Mouse (Mus musculus): ENCODE data around the gene Smg1. TPM values are rescaled to one million over a fixed set of nuclear protein-coding genes. Genes with fewer than 3 reads are reported as not detected.
A peak's percentile ranks its signal among the peaks of the same experiment; 100 is the strongest.

Gene Smg1
- polyA plus RNA-seq, 1 experiment from 2014 or later = 27.7 TPM

GRCm38 (mm10) chr7:118262409-118262808 is 18.9 kb upstream of the Smg1 start:
- 51% methylated on average over 5 of the region's 5 CpGs for WGBS
- no peak for ATAC-seq (ENCODE audit: insufficient number of reproducible peaks, insufficient read depth, low FRiP score, low TSS enrichment, low read depth)
- no peak overlapping the region for H3K4me2 ChIP-seq

DNA sequence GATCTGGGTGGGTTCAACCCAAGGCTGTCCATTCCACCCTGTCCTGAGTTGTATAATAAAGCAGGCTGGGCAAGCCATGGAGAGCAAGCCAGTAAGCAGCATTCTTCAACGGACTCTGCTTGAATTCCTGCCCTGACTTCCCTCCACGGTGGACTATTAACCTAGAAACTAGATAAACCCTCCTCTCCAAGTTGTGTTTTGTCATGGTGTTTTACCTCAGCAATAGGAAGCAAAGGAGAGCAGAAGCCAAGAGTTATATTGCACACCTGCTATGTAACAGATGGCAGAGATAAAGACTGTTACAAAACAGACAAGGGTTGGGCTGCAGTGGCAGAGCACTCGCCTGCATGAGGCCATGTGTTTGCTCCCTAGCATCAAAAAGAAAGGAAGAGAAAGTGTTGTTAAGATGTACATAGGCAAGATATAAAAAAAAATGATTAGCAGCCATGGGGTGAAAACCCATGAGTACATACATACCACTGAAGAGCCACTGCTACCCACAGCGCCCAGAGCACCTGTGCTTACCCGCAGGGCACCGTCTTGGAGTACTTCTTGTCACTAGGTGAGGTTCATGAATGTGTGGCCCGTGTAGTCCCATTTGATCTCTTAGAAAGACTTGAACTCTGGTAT is 16.3 kb upstream of the Smg1 start:
- Histone ChIP-seq H3K36me3 (no peaks in the 10 kb centered on the region), H3K27me3 (no peaks in the 10 kb centered on the region), H3K4me1 (replicated peaks) (no peaks in the 10 kb centered on the region), H3K27ac (no peak overlapping the region), H3K4me3 (replicated peaks) (no peak overlapping the region), H3K4me2 (no peak overlapping the region), H3K9me3 (no peaks in the 10 kb centered on the region), H3K9ac (replicated peaks) (no peak overlapping the region)
- 87% methylated on average over 7 of the region's 7 CpGs for WGBS
- no peak for ATAC-seq (ENCODE audit: insufficient number of reproducible peaks, insufficient read depth, low FRiP score, low TSS enrichment, low read depth)

More at GRCm38 (mm10) chr7:118262409-118262808, 18.9 kb upstream of the Smg1 start:
- Histone ChIP-seq H3K27me3 (no peaks in the 10 kb centered on the region), H3K9ac (replicated peaks) (no peak overlapping the region), H3K9me3 (no peaks in the 10 kb centered on the region), H3K4me3 (replicated peaks) (no peak overlapping the region), H3K36me3 (no peaks in the 10 kb centered on the region), H3K4me1 (replicated peaks) (no peaks in the 10 kb centered on the region), H3K27ac (no peak overlapping the region)

- H3K4me1 ChIP-seq (replicated peaks) = peaks cover 7% of the 10 kb centered on the region; the same call in 1 of the 2 replicates
- ATAC-seq (ENCODE audit: insufficient number of reproducible peaks, insufficient read depth, low FRiP score, low TSS enrichment, low read depth) = no peak
- no peak overlapping the region for H3K4me3 ChIP-seq (replicated peaks)
- no peaks in the 10 kb centered on the region for H3K9me3 ChIP-seq
- H3K27me3 ChIP-seq = no peaks in the 10 kb centered on the region
- H3K27ac ChIP-seq = no peak overlapping the region
- no peak overlapping the region for H3K4me2 ChIP-seq
- no peaks in the 10 kb centered on the region for H3K36me3 ChIP-seq
- no peak overlapping the region for H3K9ac ChIP-seq (replicated peaks)
Observed at GRCm38 (mm10) chr7:118258451-118258850, 15.0 kb upstream of the Smg1 start.

GRCm38 (mm10) chr7:118256740-118257139 is 13.3 kb upstream of the Smg1 start:
- Histone ChIP-seq H3K9ac (replicated peaks) (no peak overlapping the region), H3K27me3 (no peaks in the 10 kb centered on the region), H3K4me2 (no peak overlapping the region), H3K4me1 (replicated peaks) (peaks cover 7% of the 10 kb centered on the region; the same call in 1 of the 2 replicates), H3K36me3 (no peaks in the 10 kb centered on the region), H3K27ac (no peak overlapping the region), H3K4me3 (replicated peaks) (no peak overlapping the region), H3K9me3 (no peaks in the 10 kb centered on the region)
- WGBS = 86% methylated on average over 6 of the region's 6 CpGs
- no peak for ATAC-seq (ENCODE audit: insufficient number of reproducible peaks, insufficient read depth, low FRiP score, low TSS enrichment, low read depth)

DNA sequence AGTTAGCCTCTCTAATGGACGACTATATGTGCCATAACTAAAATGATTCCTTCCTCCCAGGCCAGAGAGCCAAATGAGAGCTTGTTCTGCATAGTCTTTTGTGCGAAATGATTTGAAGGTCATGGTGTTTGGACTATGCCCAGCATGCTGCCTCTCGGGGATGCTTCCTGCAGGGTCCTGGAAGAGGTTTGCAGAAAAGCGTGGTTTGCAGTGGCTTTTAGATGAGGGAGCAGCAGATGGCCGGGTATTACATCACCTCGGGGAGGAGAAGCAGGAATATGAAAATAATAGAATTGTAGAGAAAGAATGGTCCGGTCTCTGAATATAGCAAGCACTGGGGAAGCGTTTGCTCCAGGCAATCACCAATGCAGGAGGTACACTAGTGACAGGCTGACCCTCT is 11.0 kb upstream of the Smg1 start:
- Histone ChIP-seq H3K4me3 (replicated peaks) (no peak overlapping the region), H3K36me3 (no peaks in the 10 kb centered on the region), H3K4me2 (no peak overlapping the region), H3K9me3 (no peaks in the 10 kb centered on the region), H3K27me3 (no peaks in the 10 kb centered on the region), H3K27ac (no peak overlapping the region), H3K9ac (replicated peaks) (no peak overlapping the region), H3K4me1 (replicated peaks) (peaks cover 7% of the 10 kb centered on the region; the same call in 1 of the 2 replicates)
- 80% methylated on average over 8 of the region's 8 CpGs for WGBS
- no peak for ATAC-seq (ENCODE audit: insufficient number of reproducible peaks, insufficient read depth, low FRiP score, low TSS enrichment, low read depth)

DNA sequence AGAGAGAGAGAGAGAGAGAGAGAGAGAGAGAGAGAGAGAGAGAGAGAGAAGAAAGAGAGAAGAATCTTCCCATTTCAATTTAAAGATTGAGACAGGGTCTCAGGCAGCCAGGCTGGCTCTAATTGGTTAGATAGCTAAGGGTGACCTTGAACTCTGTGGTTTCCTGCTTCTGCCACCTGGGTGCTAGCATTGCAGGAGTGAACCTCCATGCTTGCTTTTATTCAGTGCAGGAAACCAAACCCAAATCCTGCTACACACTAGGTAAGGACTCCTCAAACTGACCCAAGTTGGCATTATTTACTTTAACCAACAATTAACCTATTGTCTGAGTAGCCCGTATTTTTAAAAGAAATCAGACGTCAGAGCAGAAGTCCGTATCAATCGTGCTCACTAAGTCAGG is 10.5 kb upstream of the Smg1 start:
- 69% methylated on average over 4 of the region's 4 CpGs for WGBS
- Histone ChIP-seq H3K4me2 (no peak overlapping the region), H3K9me3 (no peaks in the 10 kb centered on the region), H3K27ac (no peak overlapping the region), H3K4me1 (replicated peaks) (peaks cover 7% of the 10 kb centered on the region; the same call in 1 of the 2 replicates), H3K9ac (replicated peaks) (no peak overlapping the region), H3K27me3 (no peaks in the 10 kb centered on the region), H3K4me3 (replicated peaks) (no peak overlapping the region), H3K36me3 (no peaks in the 10 kb centered on the region)
- ATAC-seq (ENCODE audit: insufficient number of reproducible peaks, insufficient read depth, low FRiP score, low TSS enrichment, low read depth) = no peak

GRCm38 (mm10) chr7:118252979-118253378 is 9.5 kb upstream of the Smg1 start:
- Histone ChIP-seq H3K4me1 (replicated peaks) (peaks cover 7% of the 10 kb centered on the region; the same call in 1 of the 2 replicates), H3K4me2 (no peak overlapping the region), H3K27ac (no peak overlapping the region; the same call in 1 of the 2 replicates), H3K27me3 (no peaks in the 10 kb centered on the region), H3K36me3 (no peaks in the 10 kb centered on the region), H3K9ac (replicated peaks) (no peak overlapping the region), H3K9me3 (no peaks in the 10 kb centered on the region), H3K4me3 (replicated peaks) (no peak overlapping the region)
- WGBS = 55% methylated on average over 3 of the region's 3 CpGs
- ATAC-seq (ENCODE audit: insufficient number of reproducible peaks, insufficient read depth, low FRiP score, low TSS enrichment, low read depth) = peak; percentile 42; the same call in 1 of the 2 replicates

DNA sequence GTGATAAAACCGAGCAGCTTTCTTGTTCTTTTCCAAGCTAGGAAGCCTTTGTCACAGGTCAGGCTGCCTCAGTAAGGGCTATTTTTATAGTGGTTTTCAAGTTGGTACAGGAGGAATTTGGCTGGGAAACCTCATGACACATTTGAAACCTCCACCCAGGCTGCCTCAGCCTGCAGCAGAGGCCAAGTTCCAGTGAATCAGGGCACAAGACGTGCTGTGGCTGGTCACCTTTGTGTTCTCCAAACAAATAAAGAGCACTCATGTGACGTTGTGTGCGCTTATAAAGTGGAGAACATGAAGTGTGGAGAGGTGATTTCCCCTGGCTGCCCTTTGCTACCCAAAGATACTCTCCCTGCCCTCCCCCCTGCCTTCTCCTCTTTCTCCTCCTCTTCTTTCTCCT is 8.9 kb upstream of the Smg1 start:
- Histone ChIP-seq H3K27me3 (no peaks in the 10 kb centered on the region), H3K27ac (no peak overlapping the region; the same call in 1 of the 2 replicates), H3K9me3 (no peaks in the 10 kb centered on the region), H3K36me3 (no peaks in the 10 kb centered on the region), H3K9ac (replicated peaks) (no peak overlapping the region), H3K4me1 (replicated peaks) (peaks cover 7% of the 10 kb centered on the region; the same call in 1 of the 2 replicates), H3K4me3 (replicated peaks) (no peak overlapping the region), H3K4me2 (no peak overlapping the region)
- no peak for ATAC-seq (ENCODE audit: insufficient number of reproducible peaks, insufficient read depth, low FRiP score, low TSS enrichment, low read depth)
- 37% methylated on average over 4 of the region's 4 CpGs for WGBS

- H3K9ac ChIP-seq (replicated peaks) = no peak overlapping the region
- H3K4me3 ChIP-seq (replicated peaks) = no peak overlapping the region
- H3K9me3 ChIP-seq = no peaks in the 10 kb centered on the region
- ATAC-seq (ENCODE audit: insufficient number of reproducible peaks, insufficient read depth, low FRiP score, low TSS enrichment, low read depth) = no peak
- no peak overlapping the region for H3K4me2 ChIP-seq
- H3K27me3 ChIP-seq = no peaks in the 10 kb centered on the region
- 91% methylated on average over 2 of the region's 2 CpGs for WGBS
- no peaks in the 10 kb centered on the region for H3K36me3 ChIP-seq
- H3K4me1 ChIP-seq (replicated peaks) = peaks cover 7% of the 10 kb centered on the region; the same call in 1 of the 2 replicates
- no peak overlapping the region for H3K27ac ChIP-seq
Observed at GRCm38 (mm10) chr7:118251392-118252170, 8.1 kb upstream of the Smg1 start.

DNA sequence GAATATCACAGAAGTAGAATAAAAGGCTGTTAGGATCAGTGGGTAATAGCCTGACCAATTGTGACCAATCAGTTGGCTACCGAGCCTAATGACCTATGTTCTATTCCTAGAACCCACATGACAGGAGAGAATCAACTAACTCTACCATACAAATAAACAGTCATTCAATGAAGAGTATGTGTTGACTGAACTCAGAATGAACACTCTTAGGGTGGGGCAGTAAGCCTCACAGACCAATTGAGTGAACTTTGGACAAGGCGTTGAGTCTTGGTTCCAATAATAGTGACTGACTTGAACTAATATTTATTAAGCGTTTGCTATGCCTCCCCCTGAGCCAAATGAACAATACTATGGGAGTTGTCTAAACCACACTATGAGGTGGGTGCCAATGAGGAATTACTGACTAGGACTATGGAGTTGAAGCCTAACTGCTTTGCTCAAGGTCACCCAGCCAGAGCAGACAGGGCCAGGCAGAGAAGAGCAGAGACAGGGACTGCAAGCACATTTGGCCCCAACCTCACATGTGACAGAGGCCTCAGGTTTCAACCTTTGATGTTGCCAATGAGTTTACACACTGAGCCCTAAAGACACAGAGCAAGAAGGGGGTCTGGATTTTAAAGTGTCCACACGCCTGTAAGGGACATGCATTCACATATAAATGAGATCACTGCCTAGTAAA is 7.2 kb upstream of the Smg1 start:
- Histone ChIP-seq H3K27ac (no peak overlapping the region), H3K4me3 (replicated peaks) (no peak overlapping the region), H3K4me2 (no peak overlapping the region), H3K4me1 (replicated peaks) (peaks cover 7% of the 10 kb centered on the region; the same call in 1 of the 2 replicates), H3K9me3 (no peaks in the 10 kb centered on the region), H3K9ac (replicated peaks) (no peak overlapping the region), H3K27me3 (no peaks in the 10 kb centered on the region), H3K36me3 (no peaks in the 10 kb centered on the region)
- 72% methylated on average over 4 of the region's 4 CpGs for WGBS
- no peak for ATAC-seq (ENCODE audit: insufficient number of reproducible peaks, insufficient read depth, low FRiP score, low TSS enrichment, low read depth)

GRCm38 (mm10) chr7:118249563-118249962 is 6.1 kb upstream of the Smg1 start:
- no peak overlapping the region for H3K9ac ChIP-seq (replicated peaks)
- WGBS = 93% methylated on average over 2 of the region's 2 CpGs
- no peak overlapping the region for H3K4me2 ChIP-seq
- H3K4me1 ChIP-seq (replicated peaks) = peaks cover 7% of the 10 kb centered on the region; the same call in 1 of the 2 replicates
- ATAC-seq (ENCODE audit: insufficient number of reproducible peaks, insufficient read depth, low FRiP score, low TSS enrichment, low read depth) = no peak
- H3K27me3 ChIP-seq = no peaks in the 10 kb centered on the region
- no peaks in the 10 kb centered on the region for H3K36me3 ChIP-seq
- no peaks in the 10 kb centered on the region for H3K9me3 ChIP-seq
- no peak overlapping the region for H3K4me3 ChIP-seq (replicated peaks)
- no peak overlapping the region for H3K27ac ChIP-seq

Data from limb, embryonic 12.5 days (tissue).